Mouse (Mus musculus) stomach, postnatal 0 days (tissue): ENCODE measurements around the gene Thegl.

Experiments
- CTCF ChIP-seq: IDR thresholded peaks from 2 replicates; pipeline ENCODE4 v1.5.1; 2016; ENCODE audit warnings: antibody characterized with exemption, low read depth, mild to moderate bottlenecking, moderate library complexity
- EP300 ChIP-seq: optimal IDR thresholded peaks from 2 replicates; pipeline ENCODE3; 2016; ENCODE audit warnings: antibody characterized with exemption

- TF ChIP-seq EP300 (no peak), CTCF (no peak)
These were observed 46.6 kb upstream of the Thegl start for GRCm38 (mm10) chr5:76969250-76969649.
